Mouse (Mus musculus) kidney, adult 2 months (tissue): ENCODE data around the gene Rps15. TPM values are rescaled to one million over a fixed set of nuclear protein-coding genes. Genes with fewer than 3 reads are reported as not detected.

Experiments
- DNase-seq: peaks from one replicate; pipeline ENCODE4 v3.0.0; 2021
- H3K27ac ChIP-seq: fragments of 200-500 bp; 2 replicates; pipeline ENCODE4 v1.5.1; 2012; ENCODE audit warnings: low read depth, low read length, control low read depth, inconsistent platforms; ENCODE audit not compliant: insufficient read depth
- H3K27me3 ChIP-seq: fragments of 200-500 bp; replicated peaks from 2 replicates; pipeline ENCODE4 v1.6.1; 2012; ENCODE audit warnings: mild to moderate bottlenecking, moderate library complexity, low read length, inconsistent platforms; ENCODE audit not compliant: control insufficient read depth, insufficient read depth
- H3K36me3 ChIP-seq: fragments of 200-500 bp; 2 replicates; pipeline ENCODE4 v1.6.1; 2012; ENCODE audit warnings: mild to moderate bottlenecking, moderate library complexity, low read length, inconsistent platforms; ENCODE audit not compliant: control insufficient read depth, insufficient read depth
- H3K4me1 ChIP-seq: fragments of 200-500 bp; 2 replicates; pipeline ENCODE4 v1.6.1; 2011; ENCODE audit warnings: low read length; ENCODE audit not compliant: control insufficient read depth, insufficient read depth
- H3K4me3 ChIP-seq: fragments of 200-500 bp; 2 replicates; pipeline ENCODE4 v1.5.1; 2011; ENCODE audit warnings: mild to moderate bottlenecking, low read depth, low read length, control low read depth; ENCODE audit not compliant: insufficient read depth
- CTCF ChIP-seq: fragments of 200-500 bp; conservative IDR thresholded peaks from 2 replicates; pipeline ENCODE4 v1.5.1; 2011; ENCODE audit warnings: low read depth, mild to moderate bottlenecking, control low read depth, low read length, moderate library complexity, mixed read lengths; ENCODE audit not compliant: insufficient read depth, insufficient read length
- POLR2A ChIP-seq: fragments of 200-500 bp; IDR thresholded peaks from one replicate; pipeline ENCODE4 v1.6.1; 2011; ENCODE audit warnings: low read depth, low read length, control low read depth
- WGBS: fragments of 180-500 bp; shearing (Covaris S2); methylation state at CpG from one replicate; pipeline ENCODE4 v1.1.7; 2018; 5-methylcytosine and 5-hydroxymethylcytosine counted together
- polyA plus RNA-seq: library from polyadenylated mRNA; depleted of rRNA; stranded (reverse); fragments of >200 nt; gene quantifications from 2 replicates; pipeline ENCODE4 v1.2.3, GENCODE M21; 2012

Gene Rps15
- polyA plus RNA-seq, 1 experiment, result 1,777 TPM

DNA sequence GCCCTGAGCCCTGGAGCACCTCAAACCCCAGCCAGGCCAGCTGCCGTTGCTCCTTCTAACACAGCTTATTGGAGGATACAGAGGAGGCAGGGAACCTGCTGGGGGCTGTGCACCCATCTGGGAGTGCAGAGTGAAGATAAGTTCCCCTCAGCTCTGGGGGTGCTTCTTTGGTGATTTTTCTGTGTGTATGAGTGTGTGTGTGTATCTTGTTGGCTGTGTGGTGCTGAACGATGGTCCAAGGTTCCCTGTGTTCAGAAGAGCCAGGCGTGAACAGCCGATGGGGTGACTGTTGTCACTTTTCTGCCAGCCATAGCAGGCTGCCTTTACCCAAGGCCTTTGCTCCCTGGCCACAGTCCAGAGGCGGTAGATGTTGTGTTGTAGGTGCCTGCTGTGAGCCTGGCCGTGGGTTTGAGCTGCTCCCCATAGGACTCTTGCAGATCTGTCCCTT lies 21.5 kb upstream of the Rps15 start:
- H3K36me3 ChIP-seq, result 0 out of 2 replicates have a peak, but pooled peaks cover 1% of the 10 kb centered on the region
- WGBS, result 33% methylated on average over 6 of the region's 6 CpGs
- H3K27me3 ChIP-seq, result no peaks in the 10 kb centered on the region
- DNase-seq, result peak; percentile 82
- TF ChIP-seq POLR2A, result no peak
- no peak for TF ChIP-seq CTCF
- H3K27ac ChIP-seq, result peak overlapping the region; percentile 25; the same call in 1 of the 2 replicates
- H3K4me3 ChIP-seq, result no peak overlapping the region
- peaks cover 21% of the 10 kb centered on the region for H3K4me1 ChIP-seq

- 54% methylated on average over 5 of the region's 5 CpGs for WGBS
- no peak for DNase-seq
- Histone ChIP-seq H3K4me3 (no peak overlapping the region), H3K4me1 (peaks cover 21% of the 10 kb centered on the region), H3K36me3 (0 out of 2 replicates have a peak, but pooled peaks cover 1% of the 10 kb centered on the region), H3K27me3 (no peaks in the 10 kb centered on the region), H3K27ac (peak overlapping the region; percentile 11; the same call in 1 of the 2 replicates)
- TF ChIP-seq POLR2A (no peak), CTCF (no peak)
These were observed 20.9 kb upstream of the Rps15 start for GRCm38 (mm10) chr10:80271186-80271843.

GRCm38 (mm10) chr10:80271870-80272585 lies 20.2 kb upstream of the Rps15 start:
- Histone ChIP-seq H3K36me3 (0 out of 2 replicates have a peak, but pooled peaks cover 1% of the 10 kb centered on the region), H3K27me3 (no peaks in the 10 kb centered on the region), H3K4me1 (peaks cover 21% of the 10 kb centered on the region), H3K27ac (no peak overlapping the region), H3K4me3 (no peak overlapping the region)
- WGBS, result 76% methylated on average over 8 of the region's 8 CpGs
- no peak for TF ChIP-seq POLR2A
- TF ChIP-seq CTCF, result no peak
- DNase-seq, result no peak

DNA sequence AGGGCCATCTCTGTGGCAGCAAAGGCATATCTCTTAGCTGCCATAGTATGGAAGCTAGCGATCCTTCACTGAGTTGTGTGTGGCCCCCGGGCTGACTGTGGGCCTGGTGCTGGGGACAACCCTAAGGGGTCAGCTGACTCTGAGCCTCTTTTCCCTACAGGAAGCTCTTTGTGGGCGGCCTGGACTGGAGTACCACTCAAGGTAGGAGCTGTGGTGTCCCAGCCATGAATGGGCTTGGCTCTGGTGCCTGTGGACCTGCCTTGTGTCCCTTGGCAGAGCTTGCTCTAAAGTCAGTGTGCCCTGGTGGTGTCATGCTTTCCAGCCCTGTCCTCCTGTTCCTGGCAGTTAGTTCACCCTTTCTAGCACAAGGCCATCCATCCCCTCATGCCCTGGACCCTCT lies 18.4 kb upstream of the Rps15 start:
- TF ChIP-seq CTCF, result no peak
- no peak for TF ChIP-seq POLR2A

GRCm38 (mm10) chr10:80276238-80276637 lies 16.0 kb upstream of the Rps15 start:
- H3K27ac ChIP-seq, result no peak overlapping the region
- DNase-seq, result no peak
- TF ChIP-seq CTCF (no peak), POLR2A (no peak)
- H3K36me3 ChIP-seq, result peaks cover 3% of the 10 kb centered on the region; the same call in 1 of the 2 replicates
- peaks cover 8% of the 10 kb centered on the region for H3K4me1 ChIP-seq
- H3K4me3 ChIP-seq, result no peak overlapping the region
- 61% methylated on average over 5 of the region's 5 CpGs for WGBS
- no peaks in the 10 kb centered on the region for H3K27me3 ChIP-seq

More for the DNA sequence above, 18.4 kb upstream of the Rps15 start:
- H3K27me3 ChIP-seq, result no peaks in the 10 kb centered on the region
- no peak for DNase-seq
- WGBS, result 76% methylated on average over 3 of the region's 3 CpGs
- H3K36me3 ChIP-seq, result 0 out of 2 replicates have a peak, but pooled peaks cover 1% of the 10 kb centered on the region
- H3K4me3 ChIP-seq, result no peak overlapping the region
- H3K4me1 ChIP-seq, result peaks cover 15% of the 10 kb centered on the region
- no peak overlapping the region for H3K27ac ChIP-seq

- TF ChIP-seq CTCF, result no peak
- no peak for TF ChIP-seq POLR2A
- Histone ChIP-seq H3K4me1 (peaks cover 22% of the 10 kb centered on the region), H3K27ac (no peak overlapping the region), H3K27me3 (no peaks in the 10 kb centered on the region), H3K36me3 (peaks cover 3% of the 10 kb centered on the region; the same call in 1 of the 2 replicates), H3K4me3 (no peak overlapping the region)
- DNase-seq, result no peak
- WGBS, result 87% methylated on average over 9 of the region's 9 CpGs
These were observed 13.9 kb upstream of the Rps15 start for GRCm38 (mm10) chr10:80278390-80278789.

DNA sequence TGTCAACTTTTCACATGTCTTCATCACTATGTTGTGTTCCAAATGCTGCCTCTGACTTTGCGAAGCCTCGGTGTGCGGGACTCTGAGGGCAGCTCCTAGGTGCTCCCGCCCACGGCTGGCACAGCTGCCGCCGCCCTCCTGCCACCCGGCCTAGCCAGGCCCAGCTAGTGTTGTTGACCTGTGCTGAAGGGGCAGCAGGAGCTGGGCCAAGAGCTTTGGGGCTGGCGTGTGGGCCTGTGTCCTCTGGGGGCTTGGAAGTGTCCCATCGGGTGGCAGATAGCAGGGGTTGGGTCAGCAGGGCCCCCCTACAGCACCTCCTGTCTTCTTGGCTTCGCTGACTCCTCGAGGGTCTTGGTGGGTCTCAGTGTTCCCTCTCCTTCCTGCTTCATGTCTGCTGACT lies 13.0 kb upstream of the Rps15 start:
- Histone ChIP-seq H3K36me3 (peaks cover 4% of the 10 kb centered on the region; the same call in 1 of the 2 replicates), H3K4me1 (peaks cover 22% of the 10 kb centered on the region), H3K27me3 (no peaks in the 10 kb centered on the region), H3K4me3 (no peak overlapping the region), H3K27ac (no peak overlapping the region)
- no peak for TF ChIP-seq CTCF
- no peak for TF ChIP-seq POLR2A
- no peak for DNase-seq
- WGBS, result 66% methylated on average over 12 of the region's 12 CpGs
